Mouse (Mus musculus) gastrocnemius, postnatal 25 days (tissue): Measurements from ENCODE around the gene Scn1b. TPM values are rescaled to one million over a fixed set of nuclear protein-coding genes. Genes with fewer than 3 reads are reported as not detected.
A peak's percentile ranks its signal among the peaks of the same experiment; 100 is the strongest.

Experiments used
- DNase-seq: peaks from one replicate; pipeline ENCODE4 v3.0.0; 2022
- total RNA-seq, 2 experiments: library from RNA; stranded (reverse); gene quantifications; 1 replicate in 1 of 2; 2 replicates in 1 of 2; pipeline ENCODE4 v1.2.3; 2021

Scn1b gene
- total RNA-seq, 2 experiments from 2014 or later = 787 to 821 TPM

DNA sequence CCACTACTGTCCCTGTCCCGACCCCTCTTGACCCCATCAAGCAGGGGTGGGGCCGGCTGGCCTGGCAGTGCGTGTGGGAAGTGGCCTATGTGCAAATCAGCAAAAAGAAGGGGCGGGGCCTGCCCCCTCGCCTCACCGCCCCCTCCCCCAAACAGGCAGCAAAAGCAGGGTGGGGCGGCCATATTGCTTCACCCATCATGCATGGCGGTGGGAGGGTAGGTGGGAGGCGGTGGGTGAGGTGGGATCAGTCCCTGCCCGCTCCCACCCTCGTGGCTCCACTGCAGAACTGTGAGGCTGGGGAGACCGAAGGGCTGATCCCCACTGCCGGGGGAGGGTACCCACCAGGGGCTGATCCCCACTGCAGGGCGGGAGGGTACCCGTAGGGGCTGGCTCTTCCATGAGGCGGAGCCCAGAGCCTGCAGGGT is 10.1 kb downstream of the Scn1b start:
- DNase-seq = peak; percentile 36

DNA sequence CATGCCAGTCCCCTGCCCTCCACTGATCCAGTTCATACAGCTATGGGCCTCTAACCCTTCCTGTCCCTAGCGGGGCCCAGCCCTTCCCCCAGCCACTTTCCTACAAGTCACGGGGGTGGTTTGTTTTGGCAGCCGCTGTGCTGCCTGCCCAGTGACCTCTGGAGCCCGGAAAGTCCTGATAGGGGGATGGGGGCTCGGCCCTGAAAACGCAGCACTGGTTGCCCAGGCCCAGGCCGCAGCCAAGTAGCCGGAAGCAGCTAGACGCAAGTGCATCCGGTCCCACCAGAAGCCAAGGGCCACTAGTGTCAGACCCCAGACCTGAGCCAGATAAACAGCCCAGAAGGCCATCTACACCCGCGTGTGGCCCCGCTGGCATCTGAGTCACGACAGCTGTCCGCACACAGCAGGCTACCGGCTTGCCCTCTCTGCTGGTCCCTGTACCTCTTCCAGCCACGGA is 11.2 kb downstream of the Scn1b start:
- peak; percentile 85 for DNase-seq

DNA sequence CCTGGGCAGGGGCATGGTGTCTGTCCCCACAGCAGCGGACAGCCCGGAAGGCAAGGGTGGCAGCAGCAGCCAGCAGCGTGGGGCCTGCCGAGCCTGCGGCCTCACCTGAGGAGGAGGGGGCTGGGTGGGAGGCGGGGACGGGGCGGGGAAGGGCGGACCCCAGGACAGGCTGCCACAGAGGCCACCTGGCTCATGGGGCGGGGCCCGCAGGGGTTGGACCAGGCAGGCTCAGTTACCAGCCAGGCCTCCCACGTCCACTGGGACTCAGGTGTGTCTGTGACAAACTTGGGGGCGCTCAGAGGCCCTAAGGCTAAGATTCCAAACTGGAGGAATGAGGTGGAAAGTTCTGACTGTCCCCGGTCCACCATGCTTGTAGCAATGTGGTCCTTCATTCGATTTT is 11.6 kb downstream of the Scn1b start, which contains the start of gene Hpn:
Hpn (minus strand) TSS at position 109 of the 400 bp plus-strand sequence.
- DNase-seq = no peak

DNA sequence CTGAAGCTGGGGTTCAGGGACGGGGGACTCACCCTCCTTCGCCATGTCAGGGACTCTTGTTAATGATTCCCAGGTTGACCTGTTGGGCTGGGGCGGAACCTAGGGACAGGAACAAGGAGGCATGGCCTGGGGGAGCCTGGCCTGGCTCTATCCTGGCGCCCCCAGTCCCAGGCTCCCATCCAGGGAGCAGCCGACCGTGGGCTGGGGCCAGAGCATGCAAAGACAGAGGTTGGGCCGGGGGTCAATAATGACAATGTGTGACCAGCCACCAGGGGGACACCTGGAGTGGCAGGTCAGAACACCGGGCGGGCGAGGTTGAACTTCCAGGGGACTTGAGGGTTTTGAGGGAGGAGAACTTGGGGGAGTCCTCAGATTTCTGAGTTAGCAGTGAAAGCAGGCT is 12.2 kb downstream of the Scn1b start:
- DNase-seq = no peak

GRCm38 (mm10) chr7:31113800-31114199 is 13.0 kb downstream of the Scn1b start:
- DNase-seq = no peak

DNA sequence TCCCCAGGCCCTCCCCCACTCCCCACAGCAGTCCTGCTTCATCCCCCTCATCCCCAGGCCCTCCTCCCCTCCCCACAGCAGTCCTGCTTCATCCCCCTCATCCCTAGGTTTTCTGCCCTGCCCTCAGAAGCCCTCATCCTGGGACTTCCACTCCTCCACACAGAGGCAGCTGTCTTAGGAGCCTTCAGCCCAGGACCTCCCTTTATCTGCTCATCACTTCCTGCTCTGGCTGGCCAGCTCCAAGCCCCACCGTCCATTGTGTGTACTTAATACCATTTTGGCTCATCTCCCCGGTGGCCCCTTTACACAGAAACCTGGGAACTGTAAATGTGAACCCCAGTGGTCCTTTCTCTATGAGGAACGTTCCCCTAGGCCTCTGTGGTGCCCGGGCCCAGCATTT is 14.8 kb downstream of the Scn1b start:
- DNase-seq = no peak

GRCm38 (mm10) chr7:31110861-31111385 is 15.9 kb downstream of the Scn1b start:
- no peak for DNase-seq

GRCm38 (mm10) chr7:31109796-31110195 is 17.0 kb downstream of the Scn1b start:
- no peak for DNase-seq

DNA sequence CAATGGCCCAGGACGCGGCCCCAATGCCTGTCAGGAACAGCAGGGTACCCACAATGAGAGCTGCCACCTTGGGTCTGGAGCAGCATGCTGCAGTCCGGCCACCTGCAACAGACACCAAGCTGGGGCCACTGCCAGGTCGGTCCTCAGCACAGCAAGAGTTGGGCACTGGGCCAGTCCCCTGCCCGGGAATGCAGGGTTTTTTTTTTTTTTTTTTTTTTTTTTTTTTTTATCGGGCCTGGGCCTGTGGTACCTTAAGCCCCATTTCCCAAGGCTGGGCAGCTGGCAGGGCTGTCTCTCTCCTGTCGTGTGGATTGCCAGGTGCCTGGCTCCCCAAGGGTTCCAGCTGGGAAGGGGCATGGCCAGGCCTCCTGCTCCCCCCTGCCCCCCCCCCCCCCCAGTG is 17.7 kb downstream of the Scn1b start:
- DNase-seq = peak; percentile 65

DNA sequence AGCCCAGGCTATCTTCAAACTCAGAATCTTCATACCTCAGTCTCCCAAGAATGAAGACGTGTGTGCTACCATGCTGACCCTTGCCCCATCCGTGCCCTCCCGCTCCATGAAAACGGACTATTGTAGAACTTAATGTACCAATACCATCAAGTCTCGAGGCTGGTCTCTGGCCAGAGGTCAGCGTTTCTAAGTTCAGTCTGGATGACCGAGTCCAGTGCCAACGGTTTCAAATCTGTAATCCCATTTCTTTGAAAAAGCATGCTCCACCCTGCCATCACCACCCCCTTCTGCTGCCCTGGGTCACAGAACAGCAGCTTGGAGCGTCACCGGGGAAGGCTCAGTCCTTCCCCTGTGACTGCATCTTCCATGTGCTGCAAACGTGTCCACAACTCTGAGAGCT is 19.0 kb downstream of the Scn1b start:
- no peak for DNase-seq

- DNase-seq = no peak
Observed at GRCm38 (mm10) chr7:31106166-31106565, 20.6 kb downstream of the Scn1b start.

DNA sequence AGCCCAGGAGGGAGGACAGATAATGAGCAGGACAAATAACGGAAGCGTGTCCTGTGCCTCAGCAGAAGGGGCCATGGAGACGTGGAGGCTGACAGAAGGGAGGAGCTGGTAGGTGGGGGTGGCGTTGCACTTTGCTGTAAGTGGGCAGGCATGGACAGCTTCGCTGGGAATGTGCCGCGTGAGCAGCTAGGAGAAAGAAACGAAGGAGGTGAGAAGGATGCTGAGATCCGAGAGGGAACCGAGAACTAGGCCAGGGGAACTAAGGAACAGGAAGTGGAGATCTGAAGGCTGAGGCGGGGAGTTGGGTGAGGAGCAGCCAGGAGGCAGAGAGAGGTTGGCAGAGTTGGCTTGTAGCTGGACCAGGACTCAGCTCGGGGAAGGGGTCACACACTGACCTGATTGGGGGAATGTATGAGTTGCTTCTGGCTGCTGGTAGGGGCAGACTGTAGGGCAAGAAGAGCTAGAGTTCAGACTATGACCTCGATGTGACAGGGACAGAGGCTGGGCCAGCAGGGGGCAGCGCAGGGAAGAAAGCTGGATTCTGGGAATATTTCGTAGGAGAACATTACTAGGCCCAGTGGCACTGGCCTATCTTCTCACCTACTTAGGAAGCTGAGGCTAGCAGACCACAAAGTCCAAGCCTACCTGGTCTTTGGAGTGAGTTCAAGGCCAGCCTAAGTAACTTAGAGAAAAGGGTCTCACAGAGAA is 21.6 kb downstream of the Scn1b start:
- DNase-seq = peak; percentile 48

DNA sequence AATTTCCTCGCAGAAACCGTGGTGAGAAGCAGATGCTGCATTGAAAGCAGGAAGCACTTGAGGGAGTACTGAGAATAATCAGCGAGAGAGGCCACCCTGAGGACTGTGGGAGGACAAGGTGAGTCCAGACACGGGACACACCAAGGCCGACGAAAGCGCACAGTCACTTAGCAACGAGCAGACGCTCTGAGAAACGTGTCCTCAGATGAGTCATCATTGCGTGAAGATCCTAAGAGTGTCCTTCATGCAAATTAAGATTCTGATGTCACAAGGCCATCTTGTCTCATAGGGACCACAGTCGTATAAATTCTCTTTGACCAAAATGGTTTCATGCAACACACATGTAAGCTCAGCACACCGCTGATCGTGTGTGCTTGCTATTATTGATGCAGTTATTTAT is 26.0 kb downstream of the Scn1b start:
- DNase-seq = no peak

GRCm38 (mm10) chr7:31099612-31099982 is 27.2 kb downstream of the Scn1b start:
- no peak for DNase-seq

- DNase-seq = no peak
Observed at GRCm38 (mm10) chr7:31098697-31099611, 27.8 kb downstream of the Scn1b start.

- DNase-seq = peak; percentile 87
Observed at GRCm38 (mm10) chr7:31097583-31098248, 29.1 kb downstream of the Scn1b start.

- no peak for DNase-seq
Observed at GRCm38 (mm10) chr7:31096892-31097564, 29.8 kb downstream of the Scn1b start.

GRCm38 (mm10) chr7:31094774-31095501 is 31.9 kb downstream of the Scn1b start:
- no peak for DNase-seq

DNA sequence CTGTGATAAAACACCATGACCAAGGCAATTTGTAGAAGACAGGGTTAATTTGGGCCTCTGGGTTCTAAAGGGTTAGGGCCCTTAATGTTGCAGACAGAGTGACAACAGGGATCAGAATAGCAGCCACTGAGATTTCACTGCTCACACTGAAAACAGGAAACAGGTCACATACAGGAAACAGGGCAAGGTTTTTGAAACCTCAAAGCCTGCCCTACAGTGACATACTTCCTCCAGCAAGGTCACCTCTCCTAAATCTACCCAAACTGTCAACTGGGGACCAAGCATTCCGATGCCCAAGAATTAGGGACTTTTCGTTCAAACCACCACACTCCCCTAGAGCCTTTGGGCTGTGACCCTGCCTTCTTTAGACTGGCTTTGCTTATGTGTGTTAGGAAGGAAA is 37.1 kb downstream of the Scn1b start:
- no peak for DNase-seq

DNA sequence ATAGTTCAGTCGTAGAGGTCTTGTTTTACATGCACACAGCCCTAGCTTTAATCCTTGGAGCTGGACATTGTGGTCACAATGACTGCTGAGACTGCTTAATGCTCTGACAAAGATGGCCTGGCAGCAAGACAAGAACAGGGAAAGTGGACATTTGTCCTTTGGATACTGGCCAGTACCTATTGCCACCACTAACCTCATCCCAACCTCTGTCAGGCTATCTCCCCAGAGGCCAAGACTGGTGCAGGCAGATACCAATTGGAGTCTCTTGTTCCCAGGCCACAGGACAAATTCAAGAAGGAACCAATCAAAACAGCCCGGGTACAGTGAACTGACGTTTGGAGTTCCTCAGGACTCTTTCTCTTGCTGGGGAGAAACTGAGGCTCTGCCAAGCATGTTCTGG is 38.6 kb downstream of the Scn1b start:
- DNase-seq = no peak

DNA sequence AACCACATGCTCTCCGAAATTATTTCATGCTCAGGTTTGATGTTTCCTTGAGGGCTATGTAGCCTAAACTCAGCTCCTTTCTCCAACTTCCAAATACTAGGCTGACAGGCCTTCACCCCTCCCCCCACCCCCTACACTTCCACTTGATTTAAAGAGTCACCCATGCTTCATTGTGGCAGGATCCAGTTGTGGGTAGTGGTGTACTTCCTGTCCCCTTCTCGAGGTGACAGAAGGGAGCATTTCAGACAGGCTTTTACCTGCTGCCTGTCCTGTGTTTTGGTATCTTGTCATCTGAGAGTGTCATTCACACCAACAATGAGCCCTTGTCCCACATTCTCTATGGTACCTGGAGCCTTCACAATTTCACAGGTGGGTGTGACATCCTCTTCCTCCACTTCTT is 39.5 kb downstream of the Scn1b start:
- DNase-seq = no peak
